Mouse (Mus musculus) T-helper 2 cell (primary cell): ENCODE data around the gene Traf2.

Experiments
- in situ Hi-C: fragments of 300-600 bp; cut with MboI, MseI; formaldehyde crosslinking; loops from one replicate; pipeline ENCODE4 v1.15.1; 2025; ENCODE audit warnings: high pct_unique_total_duplicates

Traf2 gene

GRCm38 (mm10) chr2:25498622-25499478, 47.9 kb downstream of the Traf2 start:
- in situ Hi-C loops = no loop called here

- in situ Hi-C loops = no loop called here
These were observed 48.7 kb downstream of the Traf2 start for GRCm38 (mm10) chr2:25497846-25498575.

GRCm38 (mm10) chr2:25496462-25496861, 50.3 kb downstream of the Traf2 start:
- in situ Hi-C loops = no loop called here

DNA sequence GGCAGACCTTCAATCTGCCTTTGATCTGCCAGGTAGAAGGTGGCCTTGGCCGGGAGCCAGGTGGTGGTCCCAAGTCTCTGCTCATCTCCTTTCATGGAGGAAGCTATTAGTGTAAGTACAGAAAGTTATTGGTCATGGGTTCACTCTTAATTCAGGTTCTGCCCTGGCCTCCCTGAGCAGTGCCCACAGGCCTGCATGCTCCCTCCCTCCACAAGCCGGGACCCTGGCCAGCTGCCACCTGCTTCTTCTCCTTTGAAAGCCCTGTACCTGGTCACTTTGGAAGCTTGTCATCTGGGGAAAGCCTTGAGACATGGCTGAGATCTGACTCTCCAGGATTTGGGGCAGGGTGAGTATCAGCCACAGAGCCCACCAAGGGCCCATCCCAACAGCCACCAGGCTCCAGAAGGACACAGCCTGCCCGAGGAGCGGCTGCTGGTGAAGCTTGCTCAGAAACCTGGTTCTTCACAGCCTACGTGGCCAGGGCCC, 53.2 kb downstream of the Traf2 start, which contains the start of gene Lcn12:
TSS of gene Lcn12 (minus strand) at position 436 of the 486 bp plus-strand sequence.
- in situ Hi-C loops = loop anchor here (5.0 kb wide), 1 partner anchor 1079 kb away; no protein-coding TSS in a partner anchor

DNA sequence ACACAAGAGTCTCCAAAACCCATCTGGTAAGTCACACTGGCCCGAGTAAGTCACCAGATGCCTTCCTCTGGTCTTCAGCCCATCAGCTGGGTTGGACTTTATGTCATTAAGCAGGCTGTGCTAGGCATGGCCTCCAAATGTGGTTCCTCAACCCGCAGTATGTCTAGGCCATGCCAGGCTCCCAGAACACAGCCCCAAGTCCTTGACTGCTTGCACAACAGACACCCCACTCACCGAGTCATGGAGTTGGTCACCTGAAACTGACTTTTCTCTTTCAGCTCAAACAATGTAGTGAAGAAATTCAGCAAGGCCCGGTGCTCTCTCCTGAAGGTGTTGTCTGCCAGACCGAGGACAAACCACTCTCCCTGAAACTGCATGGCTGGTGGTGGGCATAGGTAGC, 53.8 kb downstream of the Traf2 start:
- in situ Hi-C loops = loop anchor here (5.0 kb wide), 1 partner anchor 1079 kb away; no protein-coding TSS in a partner anchor

DNA sequence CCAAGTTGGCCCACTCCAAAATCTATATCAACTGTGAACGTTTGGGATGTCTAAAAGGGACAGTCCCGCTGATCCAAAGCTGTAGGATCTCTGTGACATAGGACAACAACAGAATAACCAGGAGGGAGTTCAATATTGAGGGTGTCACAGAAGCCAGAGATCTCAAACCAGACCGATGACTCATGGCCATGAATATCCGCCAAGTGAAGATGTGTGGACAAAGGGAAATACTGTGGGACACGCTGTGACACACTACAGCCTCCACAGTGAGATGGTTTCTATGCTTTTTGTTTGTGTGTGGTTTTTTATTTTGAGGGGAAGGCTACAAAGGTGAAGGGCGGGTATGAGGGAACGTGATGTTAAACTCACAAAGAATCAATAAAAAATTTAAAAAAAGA, 58.1 kb downstream of the Traf2 start:
- in situ Hi-C loops = no loop called here

GRCm38 (mm10) chr2:25487965-25488670, 58.6 kb downstream of the Traf2 start:
- in situ Hi-C loops = no loop called here

DNA sequence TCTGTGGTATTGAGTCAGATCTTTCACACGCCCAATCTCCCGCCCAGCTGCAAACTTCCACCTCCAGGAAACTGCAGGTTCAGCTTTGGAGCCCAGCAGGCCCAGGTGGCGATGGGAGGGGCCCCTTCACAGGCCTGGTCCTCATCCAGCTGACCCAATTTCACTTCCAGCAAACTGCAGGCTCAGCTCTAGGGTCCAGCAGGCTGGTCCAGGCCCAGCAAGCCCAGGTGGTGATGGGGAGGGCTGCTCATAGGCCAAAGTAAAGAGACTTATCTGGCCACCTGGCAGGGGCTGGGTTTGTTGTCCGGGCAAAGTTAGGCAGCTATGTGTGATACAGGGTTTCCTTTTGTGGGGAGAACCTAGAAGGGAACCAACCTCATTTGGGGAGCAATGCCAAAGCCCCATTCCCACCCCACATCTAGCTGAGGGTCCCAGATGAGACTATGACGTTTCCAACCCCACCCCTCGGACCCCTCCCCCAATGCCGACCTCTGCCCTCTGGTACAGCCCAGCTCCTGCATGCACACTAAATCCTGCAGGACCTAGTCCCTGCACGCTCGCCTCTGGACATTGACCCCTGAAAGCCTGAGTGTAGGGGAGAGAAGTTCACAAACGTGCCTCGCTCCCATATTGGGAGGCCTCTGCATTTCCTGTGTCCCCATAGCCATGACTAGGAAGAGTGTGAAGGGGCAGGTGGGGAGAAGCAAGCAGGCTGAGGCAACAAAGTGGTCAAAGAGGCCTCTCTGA, 61.7 kb downstream of the Traf2 start:
- in situ Hi-C loops = no loop called here

- in situ Hi-C loops = no loop called here
These were observed 63.8 kb downstream of the Traf2 start for GRCm38 (mm10) chr2:25482969-25483368.

DNA sequence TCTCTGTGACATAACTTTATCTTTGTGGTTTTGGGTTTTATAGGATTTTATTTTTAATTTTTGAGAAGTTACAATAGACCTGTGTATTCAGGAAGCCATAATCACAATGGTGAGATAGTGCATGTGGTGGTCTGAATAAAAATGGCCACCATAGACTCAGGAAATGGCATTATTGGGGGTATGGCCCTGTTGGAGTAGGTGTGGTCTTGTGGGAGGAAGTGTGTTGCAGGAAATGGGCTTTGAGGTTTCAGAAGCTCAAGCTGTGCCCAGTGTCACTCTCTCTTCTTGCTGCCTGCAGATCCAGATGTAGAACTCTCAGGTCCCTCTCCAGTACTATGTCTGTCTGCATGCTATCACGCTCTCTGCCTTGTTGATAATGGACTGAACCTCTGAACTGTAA, 66.2 kb downstream of the Traf2 start:
- in situ Hi-C loops = no loop called here

DNA sequence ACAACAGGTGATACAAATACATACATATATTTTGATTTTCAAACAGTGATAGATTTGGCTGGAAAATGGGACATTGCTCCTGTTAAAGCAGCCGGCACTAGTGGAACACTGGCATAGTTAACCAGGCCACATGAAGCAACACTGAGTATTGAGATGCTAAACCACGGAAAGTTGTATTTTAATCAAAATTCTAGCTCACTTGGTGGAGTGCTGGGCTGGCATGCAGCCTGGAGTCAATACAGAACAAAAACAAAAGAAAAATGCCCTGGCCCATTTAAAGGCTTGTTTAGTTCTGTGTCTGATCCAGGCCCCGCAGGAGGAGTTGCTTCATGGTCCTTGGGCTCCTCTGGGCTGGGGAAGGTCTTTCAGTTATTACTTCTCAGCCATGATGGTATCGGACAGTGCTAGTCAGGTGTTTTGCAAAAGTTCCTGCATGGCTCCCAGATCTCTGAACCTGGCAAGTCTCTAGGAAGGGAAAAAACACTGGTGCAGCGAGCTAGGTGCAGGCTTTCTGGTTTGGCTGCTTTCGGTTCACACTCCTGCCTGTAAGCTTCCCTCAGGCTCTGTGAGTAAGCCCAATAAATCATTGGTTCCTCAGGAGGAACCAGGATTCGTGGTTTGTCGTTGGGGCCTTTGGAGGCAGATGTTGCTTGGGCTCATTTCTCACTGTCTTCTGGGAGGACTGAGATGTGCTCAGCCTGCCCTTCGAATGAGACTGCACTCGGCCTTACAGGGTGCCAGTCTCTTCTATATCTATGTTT, 67.0 kb downstream of the Traf2 start:
- in situ Hi-C loops = no loop called here

GRCm38 (mm10) chr2:25477967-25478675, 68.6 kb downstream of the Traf2 start:
- in situ Hi-C loops = no loop called here

DNA sequence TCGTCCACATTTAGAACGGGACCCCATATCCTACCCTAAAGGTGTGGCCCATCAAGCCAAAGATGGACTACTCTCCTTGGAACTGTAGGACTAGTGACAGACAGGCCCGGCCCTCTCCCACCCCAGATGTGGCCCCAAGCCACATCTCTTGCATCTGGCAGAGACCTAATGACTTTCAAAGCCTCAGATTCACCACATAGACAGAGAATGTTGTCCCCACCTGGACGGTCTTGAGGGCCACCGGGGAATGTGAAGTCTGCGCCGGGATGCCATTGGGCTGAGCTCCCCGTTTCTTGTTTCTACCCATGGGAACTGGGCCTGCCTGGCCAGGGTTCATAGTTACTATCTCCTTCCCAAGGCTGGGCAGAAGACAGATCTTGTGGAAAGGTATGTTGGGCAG, 69.2 kb downstream of the Traf2 start:
- in situ Hi-C loops = no loop called here

GRCm38 (mm10) chr2:25472550-25472949, 74.2 kb downstream of the Traf2 start:
- in situ Hi-C loops = no loop called here

DNA sequence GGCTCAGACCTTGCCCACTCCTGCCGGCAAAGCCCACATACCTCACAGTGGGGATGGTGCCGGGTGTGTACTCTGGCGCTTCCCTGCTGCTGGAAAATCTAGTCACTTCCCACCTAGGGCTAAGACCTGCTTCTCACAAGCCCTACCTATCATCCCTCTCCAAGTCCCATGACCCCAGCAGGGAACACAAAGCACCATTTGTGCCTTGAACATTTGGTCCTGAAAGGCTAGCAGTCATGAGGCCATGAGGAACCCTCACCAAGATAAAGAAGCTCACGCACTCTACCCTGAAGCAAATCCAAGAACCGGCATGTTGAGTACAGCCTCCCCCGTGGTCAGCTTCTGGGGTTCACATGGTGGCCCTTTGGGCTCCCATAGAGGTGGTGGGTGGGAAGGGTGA, 76.8 kb downstream of the Traf2 start, which contains the start of gene Ptgds:
TSS of gene Ptgds (minus strand) at position 78 of the 400 bp plus-strand sequence.
- in situ Hi-C loops = no loop called here

DNA sequence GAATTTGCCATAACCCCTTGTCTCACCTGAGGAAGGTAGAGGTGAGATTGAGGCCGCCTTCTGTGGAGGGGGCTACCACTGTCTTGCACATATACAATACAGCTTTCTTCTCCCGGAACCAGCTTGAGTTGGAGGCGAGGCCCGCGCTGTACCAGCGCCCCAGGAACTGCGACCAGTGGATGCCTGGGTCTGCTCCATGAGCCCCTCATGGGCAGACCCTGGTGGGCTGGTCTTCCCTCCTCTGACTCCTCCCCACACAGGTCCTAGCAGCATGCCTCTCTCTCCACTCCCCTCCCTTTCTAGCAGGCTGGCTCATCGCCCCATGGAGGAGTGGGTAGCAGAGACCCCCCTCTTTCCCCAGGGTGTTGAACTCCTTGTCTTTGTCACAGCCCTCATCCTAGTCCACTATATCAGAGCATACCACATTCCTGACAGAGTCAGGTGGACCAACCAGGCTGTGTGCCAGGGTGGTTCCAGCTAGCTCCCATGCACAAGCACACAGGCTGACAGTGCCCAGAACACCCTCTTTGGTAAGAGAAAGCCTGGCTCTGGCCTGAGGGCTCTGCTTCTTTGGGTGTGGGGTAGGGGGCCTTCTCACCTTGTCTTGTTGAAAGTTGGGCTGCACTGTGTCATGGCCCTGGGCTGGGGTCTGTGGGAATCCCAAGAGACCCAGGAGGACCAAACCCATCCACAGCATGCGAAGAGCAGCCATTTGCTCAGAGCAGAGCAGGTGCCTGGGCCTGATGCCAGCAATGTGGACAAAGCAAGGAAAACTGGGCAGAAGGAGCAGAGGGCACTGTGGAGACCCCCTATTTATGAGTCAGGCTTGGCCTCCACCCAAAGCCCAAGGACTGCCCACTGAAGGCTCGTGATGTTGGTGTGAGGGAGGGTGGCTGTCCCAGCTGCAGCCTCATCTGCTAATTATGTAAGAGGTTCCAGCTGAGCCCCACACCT, 77.5 kb downstream of the Traf2 start:
- in situ Hi-C loops = no loop called here
